Mouse (Mus musculus) myocyte (in vitro differentiated cells): ENCODE measurements around the gene Aqp12. TPM values are rescaled to one million over a fixed set of nuclear protein-coding genes. Genes with fewer than 3 reads are reported as not detected.
A peak's percentile ranks its signal among the peaks of the same experiment; 100 is the strongest.
"Not testable (repeated sequence)": the region's sequence is repeated elsewhere in the genome, so short reads cannot be mapped to it uniquely, and the experiment has no call there.

Experiments used
- H3K27me3 ChIP-seq: one replicate; pipeline ENCODE4 v1.6.1; 2011; ENCODE audit not compliant: control insufficient read depth, insufficient read depth, insufficient read length
- H3K36me3 ChIP-seq: one replicate; pipeline ENCODE4 v1.6.1; 2011; ENCODE audit not compliant: control insufficient read depth, insufficient read depth
- H3K4me2 ChIP-seq: one replicate; pipeline ENCODE4 v1.6.1; 2011; ENCODE audit warnings: low read depth, control low read depth
- H3K4me3 ChIP-seq: one replicate; pipeline ENCODE4 v1.5.1; 2011; ENCODE audit warnings: mild to moderate bottlenecking, control low read depth, moderate library complexity
- H3K79me2 ChIP-seq: one replicate; pipeline ENCODE4 v1.6.1; 2011; ENCODE audit not compliant: control insufficient read depth, insufficient read depth
- H3ac ChIP-seq: one replicate; pipeline ENCODE4 v1.6.1; 2011; ENCODE audit not compliant: control insufficient read depth, insufficient read length
- CEBPB ChIP-seq: IDR thresholded peaks from 2 replicates; pipeline ENCODE4 v1.6.1; 2011; ENCODE audit warnings: mild to moderate bottlenecking, moderate library complexity; ENCODE audit not compliant: poor library complexity, insufficient read depth, severe bottlenecking
- E2F4 ChIP-seq: IDR thresholded peaks from one replicate; pipeline ENCODE4 v1.6.1; 2011; ENCODE audit warnings: mild to moderate bottlenecking, control low read depth, moderate library complexity; ENCODE audit not compliant: insufficient read depth
- MAX ChIP-seq: IDR thresholded peaks from one replicate; pipeline ENCODE4 v1.6.1; 2011; ENCODE audit warnings: low read depth, mild to moderate bottlenecking, control low read depth
- MYOD1 ChIP-seq, 3 experiments: IDR thresholded peaks; one replicate each; pipeline ENCODE4 v1.6.1; 2011; ENCODE audit warnings: control low read depth in 2 of 3, low read depth in 2 of 3, mild to moderate bottlenecking in 2 of 3, moderate library complexity in 1 of 3; ENCODE audit not compliant: insufficient read length in 2 of 3, control insufficient read depth in 1 of 3
- MYOG ChIP-seq, 3 experiments: IDR thresholded peaks; one replicate each; pipeline ENCODE4 v1.6.1; 2011; ENCODE audit warnings: control low read depth in 2 of 3, low read depth in 2 of 3, mild to moderate bottlenecking in 2 of 3; ENCODE audit not compliant: insufficient read length in 2 of 3, control insufficient read depth in 1 of 3, insufficient read depth in 1 of 3
- POLR2A ChIP-seq: IDR thresholded peaks from one replicate; pipeline ENCODE4 v1.6.1; 2011; ENCODE audit warnings: low read depth, mild to moderate bottlenecking, control low read depth, moderate library complexity; ENCODE audit not compliant: insufficient read length
- POLR2AphosphoS2 ChIP-seq: IDR thresholded peaks from one replicate; pipeline ENCODE4 v1.6.1; 2011; ENCODE audit warnings: low read depth, control low read depth; ENCODE audit not compliant: insufficient read length
- REST ChIP-seq: IDR thresholded peaks from one replicate; pipeline ENCODE4 v1.6.1; 2011; ENCODE audit warnings: mild to moderate bottlenecking, control low read depth, moderate library complexity; ENCODE audit not compliant: insufficient read depth, insufficient read length
- SRF ChIP-seq: IDR thresholded peaks from one replicate; pipeline ENCODE4 v1.6.1; 2011; ENCODE audit warnings: low read depth; ENCODE audit not compliant: control insufficient read depth, insufficient read length
- TCF12 ChIP-seq: IDR thresholded peaks from one replicate; pipeline ENCODE4 v1.6.1; 2011; ENCODE audit warnings: mild to moderate bottlenecking, control low read depth; ENCODE audit not compliant: poor library complexity, insufficient read depth, severe bottlenecking
- TCF3 ChIP-seq: IDR thresholded peaks from one replicate; pipeline ENCODE4 v1.6.1; 2011; ENCODE audit warnings: low read depth, control low read depth; ENCODE audit not compliant: insufficient read length
- USF1 ChIP-seq: IDR thresholded peaks from one replicate; pipeline ENCODE4 v1.6.1; 2011; ENCODE audit warnings: low read depth, mild to moderate bottlenecking, control low read depth, moderate library complexity
- polyA plus RNA-seq: library from polyadenylated mRNA; unstranded; fragments of >200 nt; fragmentation: generic; extraction: Trizol; gene quantifications from one replicate; pipeline ENCODE4 v1.2.1, GENCODE M21; 2012; ENCODE audit warnings: missing spikeins

Aqp12 gene
- not detected for polyA plus RNA-seq

DNA sequence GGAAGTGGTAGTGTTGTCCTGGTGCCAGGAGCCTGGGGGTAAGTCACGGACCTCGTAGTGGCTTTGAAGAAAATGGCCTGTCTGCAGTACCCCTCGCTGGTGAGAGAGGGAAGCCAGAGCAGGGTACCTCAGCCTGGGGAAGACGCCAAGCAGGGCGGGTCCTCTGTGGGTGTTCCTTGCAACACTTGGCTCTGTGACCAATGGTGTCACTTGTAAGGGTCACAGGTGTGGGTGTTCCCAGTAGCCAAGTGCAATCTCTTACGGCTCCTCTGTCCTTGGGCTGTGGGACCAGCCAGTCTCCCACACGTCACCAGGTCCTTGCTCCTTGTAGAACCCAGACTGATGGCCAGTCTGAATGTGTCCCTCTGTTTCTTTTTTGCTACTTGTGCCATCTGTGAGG, at the start of gene Aqp12:
TSS of gene Aqp12 (plus strand) at position 274 of the 400 bp plus-strand sequence.
- Histone ChIP-seq H3K79me2 (no peaks in the 10 kb centered on the region), H3K36me3 (no peaks in the 10 kb centered on the region), H3K4me2 (no peak within 1 kb of the TSS), H3K4me3 (no peak within 1 kb of the TSS), H3ac (no peak within 1 kb of the TSS), H3K27me3 (peaks cover 51% of the 10 kb centered on the region)
- TF ChIP-seq E2F4 (no peak), POLR2A (no peak), TCF12 (no peak), MYOD1 (IDR thresholded peaks at IDR 0.05; ENCODE audit: control insufficient read depth in 1 of 3, insufficient read length in 2 of 3, low read depth in 2 of 3) (no peak), CEBPB (no peak), MAX (no peak), TCF3 (no peak), SRF (no peak), USF1 (no peak), POLR2AphosphoS2 (no peak), REST (no peak), MYOG (IDR thresholded peaks at IDR 0.05; ENCODE audit: control insufficient read depth in 1 of 3, insufficient read depth in 1 of 3, insufficient read length in 2 of 3, low read depth in 2 of 3) (no peak)

- not testable (repeated sequence) for H3K4me3 ChIP-seq, H3K36me3 ChIP-seq, H3K79me2 ChIP-seq, H3ac ChIP-seq
- peak overlapping the region; percentile 36 for H3K4me2 ChIP-seq
- H3K27me3 ChIP-seq: peaks cover 21% of the 10 kb centered on the region
These were observed 49.4 kb upstream of the Aqp12 start for GRCm38 (mm10) chr1:92956571-92957335.

DNA sequence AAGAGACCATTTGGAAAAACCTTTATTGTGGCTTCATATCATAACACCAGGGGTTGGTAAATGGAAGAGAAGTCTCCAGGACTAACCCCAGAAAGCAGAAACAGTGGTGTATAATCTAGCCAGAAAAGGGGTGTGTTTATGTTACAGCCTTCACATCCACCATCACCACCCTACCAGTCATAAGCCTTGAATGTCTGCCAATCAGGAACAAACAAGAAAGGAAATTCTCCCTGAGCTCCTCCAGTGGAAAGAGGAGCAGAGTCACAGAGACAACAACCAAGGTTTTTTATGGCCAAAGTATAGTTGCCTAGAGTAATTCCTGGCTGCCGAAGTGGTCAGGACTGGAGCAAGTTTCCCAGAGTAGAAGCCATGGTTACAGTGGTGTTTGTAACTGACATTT, 47.1 kb upstream of the Aqp12 start:
- TF ChIP-seq REST (no peak), CEBPB (no peak), TCF3 (no peak), E2F4 (no peak), TCF12 (no peak), MYOG (IDR thresholded peaks at IDR 0.05; ENCODE audit: control insufficient read depth in 1 of 3, insufficient read depth in 1 of 3, insufficient read length in 2 of 3, low read depth in 2 of 3) (no peak), USF1 (no peak), SRF (no peak), POLR2AphosphoS2 (no peak), POLR2A (no peak), MYOD1 (IDR thresholded peaks at IDR 0.05; ENCODE audit: control insufficient read depth in 1 of 3, insufficient read length in 2 of 3, low read depth in 2 of 3) (no peak), MAX (no peak)
- H3K4me2 ChIP-seq: no peak overlapping the region
- H3K79me2 ChIP-seq: no peaks in the 10 kb centered on the region
- no peaks in the 10 kb centered on the region for H3K36me3 ChIP-seq
- H3ac ChIP-seq: no peak overlapping the region
- peaks cover 36% of the 10 kb centered on the region for H3K27me3 ChIP-seq
- H3K4me3 ChIP-seq: no peak overlapping the region

DNA sequence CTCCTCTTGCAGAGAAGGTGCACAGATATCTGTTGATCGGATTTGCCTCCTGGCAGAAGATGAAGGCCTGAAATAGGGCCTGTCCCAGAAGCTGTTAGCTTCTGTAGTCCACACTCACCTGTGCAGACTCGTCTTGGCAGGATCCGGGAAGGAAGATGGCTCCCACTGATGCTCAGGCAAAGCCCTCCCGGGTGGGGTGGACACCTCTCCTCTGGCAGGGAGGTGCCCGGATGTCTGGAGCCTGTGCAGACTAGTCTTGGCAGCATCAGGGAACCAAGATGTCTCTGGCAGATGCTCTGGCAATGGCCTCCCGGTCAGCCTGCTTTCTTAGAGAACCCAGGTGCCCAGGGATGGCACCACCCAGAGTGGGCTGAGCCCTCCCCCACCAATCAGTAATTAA, 35.3 kb upstream of the Aqp12 start:
- not testable (repeated sequence) for H3K36me3 ChIP-seq, H3K79me2 ChIP-seq, H3ac ChIP-seq, H3K4me3 ChIP-seq, H3K27me3 ChIP-seq, H3K4me2 ChIP-seq

- H3K4me2 ChIP-seq: peak overlapping the region; percentile 38
- TF ChIP-seq MYOG (IDR thresholded peaks at IDR 0.05; ENCODE audit: control insufficient read depth in 1 of 3, insufficient read depth in 1 of 3, insufficient read length in 2 of 3, low read depth in 2 of 3) (no peak), TCF12 (no peak), E2F4 (no peak), TCF3 (no peak)
- H3K4me3 ChIP-seq: no peak overlapping the region
- no peaks in the 10 kb centered on the region for H3K27me3 ChIP-seq
- H3K36me3 ChIP-seq: no peaks in the 10 kb centered on the region
- no peak overlapping the region for H3ac ChIP-seq
- no peaks in the 10 kb centered on the region for H3K79me2 ChIP-seq
These were observed 34.0 kb upstream of the Aqp12 start for GRCm38 (mm10) chr1:92971879-92972795.
